Mouse (Mus musculus) heart, postnatal 0 days (tissue): ENCODE data around the gene Myef2. TPM values are rescaled to one million over a fixed set of nuclear protein-coding genes. Genes with fewer than 3 reads are reported as not detected.
A peak's percentile ranks its signal among the peaks of the same experiment; 100 is the strongest.

Experiments used
- ATAC-seq: fragments of 200-750 bp; cut with Nextera tagmentation; 2 replicates; pipeline ENCODE4 v1.8.0; 2017; ENCODE audit warnings: low read depth, moderate number of reproducible peaks, moderate library complexity; ENCODE audit not compliant: insufficient read depth
- DNase-seq: peaks from one replicate; pipeline ENCODE4 v3.0.0-alpha.2; 2016; ENCODE audit warnings: low spot score
- H3K27ac ChIP-seq: fragments of 300-500 bp; sonication (generic); 2 replicates; pipeline ENCODE4 v1.5.1; 2014; ENCODE audit warnings: low read depth, mild to moderate bottlenecking
- H3K27me3 ChIP-seq: fragments of 300-500 bp; sonication (generic); 2 replicates; pipeline ENCODE4 v1.6.1; 2014; ENCODE audit warnings: low read length, mixed read lengths; ENCODE audit not compliant: control insufficient read depth, insufficient read depth
- H3K36me3 ChIP-seq: fragments of 300-500 bp; sonication (generic); replicated peaks from 2 replicates; pipeline ENCODE4 v1.6.1; 2014; ENCODE audit warnings: low read length, mixed read lengths; ENCODE audit not compliant: control insufficient read depth, insufficient read depth
- H3K4me1 ChIP-seq: fragments of 300-500 bp; sonication (generic); 2 replicates; pipeline ENCODE4 v1.6.1; 2014; ENCODE audit warnings: antibody characterized with exemption; ENCODE audit not compliant: control insufficient read depth, insufficient read depth
- H3K4me2 ChIP-seq: fragments of 300-500 bp; sonication (generic); 2 replicates; pipeline ENCODE4 v1.6.1; 2014; ENCODE audit warnings: low read depth, mild to moderate bottlenecking, low read length, moderate library complexity
- H3K4me3 ChIP-seq: fragments of 300-500 bp; sonication (generic); 2 replicates; pipeline ENCODE4 v1.5.1; 2014; ENCODE audit warnings: low read depth, low read length
- H3K9ac ChIP-seq: fragments of 300-500 bp; sonication (generic); replicated peaks from 2 replicates; pipeline ENCODE4 v1.6.1; 2014; ENCODE audit warnings: low read depth, low read length, mixed read lengths
- H3K9me3 ChIP-seq: fragments of 300-500 bp; sonication (generic); replicated peaks from 2 replicates; pipeline ENCODE4 v1.6.1; 2016; ENCODE audit warnings: low read length; ENCODE audit not compliant: control insufficient read depth
- CTCF ChIP-seq: IDR thresholded peaks from 2 replicates; pipeline ENCODE4 v1.5.1; 2016; ENCODE audit warnings: antibody characterized with exemption, control low read depth, low read depth
- EP300 ChIP-seq: IDR thresholded peaks from 2 replicates; pipeline ENCODE4 v1.6.1; 2016; ENCODE audit warnings: antibody characterized with exemption, low read depth
- WGBS: fragments of 180-500 bp; shearing (Covaris S2); extraction: QIAGEN DNeasy Blood & Tissue Kit; methylation state at CpG from one replicate; pipeline ENCODE4 v1.1.7; 2014; 5-methylcytosine and 5-hydroxymethylcytosine counted together
- polyA plus RNA-seq: library from polyadenylated mRNA; unstranded; fragments of >200 nt; fragmentation: Nextera tagmentation; extraction: Ambion mirVana; gene quantifications from 2 replicates; pipeline ENCODE4 v1.2.1, GENCODE M21; 2015
- total RNA-seq: library from RNA; depleted of rRNA; stranded (reverse); fragments of >200 nt; gene quantifications from 2 replicates; pipeline ENCODE4 v1.2.3, GENCODE M21; 2014; ENCODE audit warnings: low replicate concordance

Gene Myef2
- total and polyA plus RNA-seq, 2 experiments from 2014 or later: 14.5 to 24.3 TPM

DNA sequence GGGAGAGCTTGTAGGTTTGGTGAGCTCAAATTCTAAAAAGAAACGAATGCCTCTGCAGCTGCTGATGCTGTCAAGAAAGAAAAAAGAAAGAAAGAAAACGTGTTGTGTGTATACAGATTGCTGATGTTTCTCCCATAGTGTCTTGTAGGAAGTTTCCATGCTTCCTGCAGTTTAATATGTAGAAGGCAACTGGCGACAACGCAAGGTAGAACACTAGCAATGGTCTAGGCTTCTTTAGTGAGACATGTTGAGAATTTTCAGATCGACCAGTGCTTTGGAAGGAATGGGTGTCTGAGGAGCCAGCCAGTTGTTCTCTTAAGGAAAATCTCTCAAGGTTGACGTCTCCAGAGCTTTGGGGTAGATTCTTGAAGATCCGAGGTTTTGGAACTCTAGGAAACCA is 13.4 kb upstream of the Myef2 start:
- H3K36me3 ChIP-seq: no peaks in the 10 kb centered on the region
- peaks cover 9% of the 10 kb centered on the region; the same call in 1 of the 2 replicates for H3K27me3 ChIP-seq
- no peak overlapping the region for H3K27ac ChIP-seq
- H3K9me3 ChIP-seq: no peaks in the 10 kb centered on the region
- H3K9ac ChIP-seq: no peak overlapping the region
- no peak overlapping the region for H3K4me3 ChIP-seq
- no peak for TF ChIP-seq EP300
- WGBS: 26% methylated on average over 7 of the region's 7 CpGs
- ATAC-seq (no peak), DNase-seq (no peak)
- H3K4me2 ChIP-seq: peak overlapping the region; percentile 60; the same call in 1 of the 2 replicates
- H3K4me1 ChIP-seq: peaks cover 10% of the 10 kb centered on the region

DNA sequence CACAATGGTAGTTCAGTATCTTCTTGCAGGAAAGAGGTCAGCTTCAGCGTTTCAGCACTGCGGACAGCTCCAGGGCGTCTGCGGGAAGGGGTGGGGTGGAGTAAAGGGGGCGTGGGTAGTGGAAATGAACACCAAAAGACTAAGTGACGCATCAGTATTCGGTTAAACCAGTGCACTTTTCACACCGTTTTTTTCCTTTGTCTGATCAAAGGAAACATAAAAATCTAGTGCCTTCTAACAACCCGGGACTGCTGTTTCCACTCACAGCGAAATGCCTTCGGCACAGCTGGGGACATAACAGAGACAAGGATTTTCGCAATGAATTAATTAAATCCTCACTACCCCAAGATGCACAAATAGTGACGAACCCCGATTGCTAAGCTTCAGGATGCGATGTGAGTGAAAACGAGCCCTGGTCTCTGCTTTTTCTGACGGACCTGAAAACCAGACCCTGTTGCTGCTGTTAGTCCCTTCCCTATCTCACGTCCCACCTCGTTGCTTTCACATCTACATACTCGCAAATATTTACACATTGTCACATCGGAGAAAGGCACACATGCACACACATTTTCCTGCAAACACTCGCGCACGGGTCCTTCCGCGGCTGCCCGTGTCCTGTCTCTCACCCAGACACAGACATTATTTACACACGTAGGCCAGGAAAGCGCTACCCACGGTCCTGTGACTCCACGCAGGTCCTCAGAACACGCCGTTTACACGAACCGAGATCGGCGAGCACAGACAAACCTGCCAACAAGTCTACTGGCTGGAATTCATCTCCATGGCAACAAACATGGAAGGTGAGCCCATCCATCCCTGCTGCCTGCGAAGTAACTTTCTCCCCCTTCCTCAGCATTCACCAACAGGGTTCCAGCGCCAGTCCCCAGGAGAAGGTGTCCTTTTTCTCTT is 12.7 kb upstream of the Myef2 start, which contains the start of gene Ctxn2:
Gene Ctxn2 (plus strand): TSS at position 790 of the 909 bp plus-strand sequence.
- H3K27ac ChIP-seq: no peak within 1 kb of the TSS
- 2% methylated on average over 39 of the region's 39 CpGs for WGBS
- H3K4me2 ChIP-seq: peak within 1 kb of the TSS; percentile 60
- ATAC-seq: 0 out of 2 replicates have a peak, but pooled peaks have one; percentile 57
- H3K9me3 ChIP-seq: no peaks in the 10 kb centered on the region
- no peaks in the 10 kb centered on the region for H3K36me3 ChIP-seq
- peaks cover 10% of the 10 kb centered on the region for H3K4me1 ChIP-seq
- peak; percentile 67 for DNase-seq
- H3K9ac ChIP-seq: no peak within 1 kb of the TSS
- H3K27me3 ChIP-seq: peaks cover 9% of the 10 kb centered on the region; the same call in 1 of the 2 replicates
- TF ChIP-seq CTCF (no peak), EP300 (no peak)
- peak within 1 kb of the TSS; percentile 37 for H3K4me3 ChIP-seq

DNA sequence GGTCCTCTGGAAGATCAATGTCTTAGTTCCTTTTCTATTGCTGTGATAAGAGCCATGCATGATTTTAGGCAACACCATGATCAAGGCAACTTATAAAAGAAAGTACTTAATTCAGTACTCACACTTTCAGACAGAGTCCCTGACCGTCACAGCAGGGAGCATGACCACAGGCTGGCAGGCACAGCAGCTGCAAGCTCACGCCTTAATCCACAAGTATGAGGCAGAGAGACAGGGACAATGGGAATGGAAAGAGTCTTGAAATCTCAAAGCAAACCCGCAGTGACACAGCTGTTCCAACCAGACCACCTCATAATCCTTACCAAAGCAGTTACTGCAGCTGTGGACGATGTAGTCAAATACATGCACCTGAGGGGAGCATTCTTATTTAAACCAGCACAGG is 10.7 kb upstream of the Myef2 start:
- 35% methylated on average over 4 of the region's 4 CpGs for WGBS
- DNase-seq: no peak
- no peaks in the 10 kb centered on the region for H3K9me3 ChIP-seq
- no peak overlapping the region for H3K4me3 ChIP-seq
- H3K27me3 ChIP-seq: peaks cover 9% of the 10 kb centered on the region; the same call in 1 of the 2 replicates
- no peak for ATAC-seq
- H3K27ac ChIP-seq: no peak overlapping the region
- peaks cover 10% of the 10 kb centered on the region for H3K4me1 ChIP-seq
- no peak overlapping the region for H3K9ac ChIP-seq
- no peaks in the 10 kb centered on the region for H3K36me3 ChIP-seq
- no peak overlapping the region for H3K4me2 ChIP-seq
- TF ChIP-seq EP300 (no peak), CTCF (no peak)

DNA sequence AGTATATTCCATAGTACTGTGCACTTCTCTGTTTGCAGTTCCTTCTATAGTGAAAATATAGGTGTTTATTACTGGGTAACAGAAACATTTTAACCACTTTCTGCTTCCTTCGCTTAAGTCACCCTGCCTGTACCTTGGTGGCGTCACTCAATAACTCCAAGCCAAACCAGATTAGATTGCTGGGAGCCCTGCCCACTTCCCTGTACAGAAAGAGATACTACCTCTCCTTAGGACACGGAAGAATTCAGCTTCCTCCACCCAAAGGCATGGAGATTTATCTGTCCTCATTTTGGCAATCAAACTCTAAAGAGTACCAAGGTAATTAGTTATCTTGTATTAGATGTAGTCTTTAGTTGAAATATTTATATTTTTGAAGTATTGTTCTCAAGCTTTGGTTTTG is 3.3 kb upstream of the Myef2 start:
- ATAC-seq (no peak), DNase-seq (no peak)
- Histone ChIP-seq H3K36me3 (no peaks in the 10 kb centered on the region), H3K27me3 (no peaks in the 10 kb centered on the region), H3K4me2 (no peak overlapping the region), H3K27ac (no peak overlapping the region), H3K9ac (no peak overlapping the region), H3K4me1 (peaks cover 8% of the 10 kb centered on the region; the same call in 1 of the 2 replicates), H3K4me3 (no peak overlapping the region), H3K9me3 (no peaks in the 10 kb centered on the region)
- no peak for TF ChIP-seq EP300
- no peak for TF ChIP-seq CTCF
- 39% methylated on average over 3 of the region's 3 CpGs for WGBS

DNA sequence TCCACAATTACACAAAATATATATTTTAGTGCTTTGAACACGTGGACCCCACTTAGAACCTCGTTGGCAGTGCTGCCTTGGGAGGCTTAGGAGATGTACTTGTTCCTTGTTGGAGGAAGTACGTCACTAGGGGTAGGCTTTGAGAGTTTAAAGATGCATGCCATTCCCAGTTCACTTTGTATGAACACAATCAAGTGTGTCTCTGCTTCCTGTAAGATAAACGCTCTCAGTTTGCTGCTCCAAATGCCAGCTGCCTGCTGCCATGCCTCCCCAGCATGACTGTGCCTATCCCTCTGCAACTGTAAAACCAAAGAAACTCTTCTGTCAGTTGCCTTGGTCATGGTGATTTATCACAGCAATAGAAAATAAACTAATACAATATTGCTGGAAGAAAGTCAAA is 2.4 kb upstream of the Myef2 start:
- peaks cover 16% of the 10 kb centered on the region; the same call in 1 of the 2 replicates for H3K4me1 ChIP-seq
- H3K27me3 ChIP-seq: no peaks in the 10 kb centered on the region
- TF ChIP-seq EP300 (no peak), CTCF (no peak)
- no peaks in the 10 kb centered on the region for H3K9me3 ChIP-seq
- H3K4me2 ChIP-seq: no peak overlapping the region
- ATAC-seq (no peak), DNase-seq (no peak)
- H3K36me3 ChIP-seq: no peaks in the 10 kb centered on the region
- no peak overlapping the region for H3K4me3 ChIP-seq
- 24% methylated on average over 4 of the region's 4 CpGs for WGBS
- H3K9ac ChIP-seq: no peak overlapping the region
- H3K27ac ChIP-seq: no peak overlapping the region
